Mouse (Mus musculus) thymus, postnatal 4 days (tissue): ENCODE results near the gene Upp2.

Experiments used
- DNase-seq: peaks from one replicate; pipeline ENCODE4 v3.0.0; 2021

The Upp2 gene

DNA sequence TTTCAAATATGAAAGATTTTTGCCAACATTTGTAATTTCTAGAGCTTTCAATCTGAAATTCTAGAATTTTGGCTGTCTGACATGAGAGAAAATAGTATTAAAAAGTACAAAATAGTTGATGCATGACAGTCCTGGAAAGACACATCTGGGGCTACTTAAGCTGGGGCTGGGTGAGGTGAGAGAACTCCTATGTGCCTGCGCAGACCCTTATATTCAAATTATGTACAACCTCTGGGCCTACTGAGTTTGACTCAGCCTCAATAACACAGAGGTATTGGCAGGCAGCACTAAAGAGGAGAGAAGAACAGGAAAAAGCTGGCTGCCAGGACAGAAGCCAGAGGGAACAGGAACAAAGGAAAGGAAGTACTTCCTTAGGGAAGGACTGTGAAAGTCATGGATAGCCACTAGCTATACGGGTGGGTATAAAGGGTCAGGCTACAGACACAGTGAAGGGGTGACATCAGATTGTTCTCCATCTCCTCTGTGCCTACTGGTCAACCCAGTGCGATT lies 211.9 kb downstream of the Upp2 start:
- DNase-seq = no peak

DNA sequence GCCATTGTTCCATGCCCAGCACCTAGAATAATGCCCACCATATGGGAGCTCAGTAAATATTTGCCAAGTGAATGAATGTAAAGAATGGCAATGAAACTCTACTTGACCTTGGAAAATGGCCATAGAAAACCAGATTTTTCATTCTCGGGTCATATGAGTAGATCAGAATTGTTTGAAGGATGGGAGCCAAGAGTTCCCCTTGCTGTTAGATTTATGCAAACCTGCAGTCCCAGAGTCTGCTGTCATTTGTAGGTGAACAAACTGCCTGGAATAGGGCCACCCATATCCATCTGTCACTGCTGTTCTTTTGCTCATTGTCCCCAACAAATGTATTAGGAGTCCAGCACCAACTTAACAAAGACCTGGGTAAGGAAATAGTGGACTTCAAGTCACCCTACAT lies 216.4 kb downstream of the Upp2 start:
- no peak for DNase-seq

DNA sequence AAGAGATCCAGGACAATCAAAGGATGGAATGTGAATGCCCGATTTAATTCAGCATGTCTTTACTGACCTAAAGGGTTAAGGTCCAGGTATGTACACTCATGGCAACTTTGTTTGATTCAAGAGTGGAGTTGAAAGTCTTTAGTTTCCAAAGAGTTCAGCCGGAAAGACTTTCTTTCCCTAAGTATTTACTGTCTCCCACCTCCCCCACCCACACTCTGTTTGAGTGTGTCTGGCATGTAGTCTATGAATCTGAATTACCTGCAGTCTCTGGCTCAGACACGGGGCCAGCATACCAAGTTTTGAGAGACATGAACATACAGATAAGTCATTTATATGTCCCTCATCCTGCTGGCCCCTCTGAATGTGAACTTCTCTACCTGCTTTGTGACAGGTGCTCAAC lies 219.1 kb downstream of the Upp2 start:
- no peak for DNase-seq

DNA sequence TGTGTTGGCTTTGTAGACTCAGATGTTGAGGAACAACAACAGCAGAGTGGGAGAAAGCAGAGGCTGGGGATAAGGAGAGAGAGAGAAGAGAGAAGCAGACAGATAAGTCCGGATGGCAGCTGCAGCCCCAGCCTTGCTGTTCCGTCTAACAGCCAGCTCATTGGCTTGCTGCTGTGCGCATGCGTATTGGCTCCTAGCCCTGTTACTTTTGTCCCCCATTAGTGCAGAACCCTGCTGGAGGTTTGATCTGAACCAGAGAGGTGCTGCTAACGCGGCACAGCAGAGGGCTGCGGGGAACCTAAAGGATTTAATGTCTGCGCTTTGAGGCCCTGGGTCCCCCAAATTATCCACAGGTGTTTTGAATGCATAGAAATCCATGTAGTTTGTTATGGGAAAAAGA lies 219.6 kb downstream of the Upp2 start:
- DNase-seq = no peak

DNA sequence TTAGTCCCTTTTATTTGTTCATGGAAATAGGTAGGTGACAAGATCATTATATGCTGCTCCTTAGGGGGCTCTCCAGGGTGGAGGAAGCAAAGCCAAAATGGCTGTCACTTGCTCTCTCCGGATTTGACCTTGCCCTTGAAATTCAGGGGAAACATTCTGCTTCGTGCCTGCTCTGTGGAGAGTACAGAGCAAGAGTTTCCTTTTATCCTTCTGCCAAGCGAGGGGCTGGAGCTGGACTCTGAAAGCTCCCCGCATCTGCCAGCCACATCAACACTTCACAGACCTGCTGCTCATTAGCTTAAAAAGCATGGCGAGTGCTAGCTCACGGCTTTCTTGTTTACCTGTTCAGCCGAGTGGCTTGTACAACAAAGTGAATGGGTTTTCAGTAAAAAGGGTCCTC lies 220.3 kb downstream of the Upp2 start:
- DNase-seq = no peak

DNA sequence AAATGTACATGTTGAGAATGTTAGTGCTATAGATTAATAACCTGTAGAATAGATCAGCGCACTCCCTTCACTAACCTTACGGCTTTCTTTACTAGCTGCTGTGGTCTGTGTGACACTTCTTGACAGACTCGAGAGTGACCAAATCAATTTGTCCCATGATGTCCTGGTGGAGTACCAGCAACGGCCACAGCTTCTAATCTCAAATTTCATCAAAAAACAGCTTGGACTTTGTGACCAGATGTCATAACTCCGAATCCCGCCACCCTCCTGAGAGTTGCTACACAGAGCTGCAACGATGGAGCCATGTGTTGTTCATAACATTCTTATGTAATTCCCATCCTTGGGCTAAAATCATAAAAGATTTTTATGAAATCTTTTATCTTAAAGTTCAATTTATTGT lies 222.8 kb downstream of the Upp2 start:
- no peak for DNase-seq

DNA sequence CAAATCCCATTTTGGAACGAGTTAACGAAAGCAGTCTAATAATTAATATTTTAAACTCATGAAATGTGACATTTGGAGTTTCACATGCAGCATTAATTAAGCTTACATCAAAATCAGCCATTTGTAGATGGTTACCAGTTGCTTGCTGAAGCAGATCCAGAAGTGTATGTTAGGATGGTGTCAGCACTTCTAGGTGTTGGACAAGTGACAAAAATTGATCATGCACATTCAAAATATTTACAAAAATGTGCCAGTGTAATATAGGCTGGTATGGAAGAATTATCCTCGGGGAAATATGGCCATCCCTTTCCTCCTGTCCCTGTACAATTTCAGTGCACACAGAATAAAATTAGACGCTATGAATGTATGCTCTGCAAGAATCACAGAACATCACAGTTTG lies 223.3 kb downstream of the Upp2 start:
- DNase-seq = no peak

DNA sequence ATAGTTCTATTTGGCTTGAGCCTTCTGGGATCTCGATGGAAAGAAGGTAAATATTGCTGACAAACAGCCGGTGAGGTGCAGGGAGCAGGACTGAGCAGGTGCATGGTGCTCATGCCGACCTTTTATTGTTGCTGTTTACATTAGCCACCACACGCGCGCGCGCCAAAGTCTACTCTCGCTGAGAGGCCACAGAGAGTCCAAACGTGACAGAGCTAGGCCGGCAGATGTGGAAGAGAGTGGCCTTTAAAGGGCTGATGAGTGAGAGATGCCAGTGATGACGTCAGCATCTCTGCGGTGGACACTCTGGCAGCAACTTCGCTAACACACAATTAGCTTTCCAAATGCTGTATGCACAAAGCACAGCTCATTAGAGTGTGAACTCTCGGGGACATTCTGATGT lies 227.4 kb downstream of the Upp2 start:
- no peak for DNase-seq

DNA sequence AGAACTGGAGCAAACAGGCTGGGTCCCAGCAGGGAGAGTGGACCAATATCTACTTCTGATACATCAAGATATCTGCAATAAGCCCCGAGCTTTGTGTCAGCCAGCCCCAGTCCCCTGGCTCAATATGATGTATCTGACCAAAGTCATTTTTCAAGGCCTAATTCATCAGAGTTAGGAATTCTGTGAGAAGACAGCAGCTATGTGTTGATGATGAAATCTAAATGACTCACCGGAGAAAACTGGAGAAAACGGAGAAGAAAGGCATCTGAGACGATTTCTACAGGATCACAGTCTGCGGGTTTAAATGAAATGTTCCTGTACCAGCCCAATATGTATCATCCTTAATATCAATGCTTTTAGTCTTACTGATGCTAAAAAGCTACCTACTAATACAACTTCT lies 228.3 kb downstream of the Upp2 start:
- DNase-seq = no peak

DNA sequence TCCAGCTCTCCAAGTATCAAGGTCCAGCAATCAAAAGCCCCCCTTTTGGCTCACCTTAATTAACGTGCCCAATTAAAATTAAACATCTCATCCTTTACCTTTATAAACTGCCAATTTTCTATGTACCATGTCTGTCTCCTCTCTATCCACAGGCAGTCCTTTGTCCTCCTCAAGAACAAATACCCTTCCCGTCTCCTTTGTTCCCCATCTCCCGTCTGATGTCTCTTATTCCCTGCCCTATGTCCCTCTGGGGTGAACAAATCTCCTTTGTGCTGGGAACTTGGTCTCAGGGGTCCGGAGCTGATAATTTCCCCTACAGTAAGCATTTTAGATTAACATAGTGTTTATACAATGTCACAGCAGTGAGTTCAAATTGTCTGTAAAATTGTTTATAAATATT lies 230.4 kb downstream of the Upp2 start:
- DNase-seq = no peak

DNA sequence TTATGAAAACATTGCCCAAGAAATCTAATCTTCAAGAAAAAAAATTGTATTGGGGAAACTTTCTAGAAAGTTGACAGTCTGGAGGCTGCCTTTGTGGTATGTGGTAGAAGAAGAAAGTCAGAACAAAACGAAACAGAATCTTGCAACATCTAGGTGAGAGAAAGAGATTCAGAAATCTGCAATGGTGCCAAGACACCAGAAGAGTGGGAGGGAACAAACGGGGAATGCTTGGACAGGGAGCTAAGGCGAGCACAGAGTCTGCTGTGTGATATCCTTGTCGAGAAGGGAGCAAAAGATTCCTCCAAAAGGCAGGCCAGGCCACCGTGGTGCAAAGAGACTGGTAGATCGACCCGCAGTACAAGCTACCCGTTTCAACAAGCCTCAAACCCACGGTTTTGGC lies 232.0 kb downstream of the Upp2 start:
- no peak for DNase-seq

DNA sequence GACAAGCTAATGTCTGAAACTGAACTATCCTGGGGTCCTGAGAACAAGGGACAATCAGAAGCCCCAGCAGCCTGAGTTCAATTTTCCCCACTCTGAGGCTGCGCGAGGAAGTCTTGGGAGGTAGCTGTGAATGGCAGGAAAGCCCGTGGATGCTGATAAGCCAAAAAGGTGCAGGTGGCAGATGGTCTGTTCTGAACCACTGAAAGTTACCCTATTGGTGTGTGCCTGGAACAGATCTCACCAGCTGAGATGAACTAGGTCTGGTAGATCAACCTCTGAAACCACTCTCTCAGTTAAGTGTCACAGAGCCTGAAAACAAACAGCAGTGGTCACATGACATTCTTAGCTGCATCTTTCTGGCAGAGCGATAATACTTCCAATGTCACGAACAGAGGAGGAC lies 232.5 kb downstream of the Upp2 start:
- no peak for DNase-seq

DNA sequence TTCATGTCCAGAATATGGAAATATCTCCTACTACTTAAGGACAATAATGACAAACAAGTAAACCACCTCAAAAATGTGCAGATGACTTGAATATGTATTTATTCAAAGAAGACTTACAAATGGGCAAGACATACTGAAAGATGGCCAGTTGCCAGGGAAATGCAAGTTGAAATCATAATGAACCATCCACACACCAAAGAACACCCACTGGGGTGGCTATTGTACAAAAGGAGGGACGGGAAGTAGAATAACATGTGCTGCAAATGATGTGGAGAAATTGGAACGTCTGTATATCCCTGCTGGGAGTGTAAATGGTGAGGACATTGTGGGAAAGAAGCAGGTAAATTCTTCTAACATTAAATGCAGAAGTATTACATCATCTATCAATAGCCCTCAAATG lies 245.8 kb downstream of the Upp2 start:
- no peak for DNase-seq

DNA sequence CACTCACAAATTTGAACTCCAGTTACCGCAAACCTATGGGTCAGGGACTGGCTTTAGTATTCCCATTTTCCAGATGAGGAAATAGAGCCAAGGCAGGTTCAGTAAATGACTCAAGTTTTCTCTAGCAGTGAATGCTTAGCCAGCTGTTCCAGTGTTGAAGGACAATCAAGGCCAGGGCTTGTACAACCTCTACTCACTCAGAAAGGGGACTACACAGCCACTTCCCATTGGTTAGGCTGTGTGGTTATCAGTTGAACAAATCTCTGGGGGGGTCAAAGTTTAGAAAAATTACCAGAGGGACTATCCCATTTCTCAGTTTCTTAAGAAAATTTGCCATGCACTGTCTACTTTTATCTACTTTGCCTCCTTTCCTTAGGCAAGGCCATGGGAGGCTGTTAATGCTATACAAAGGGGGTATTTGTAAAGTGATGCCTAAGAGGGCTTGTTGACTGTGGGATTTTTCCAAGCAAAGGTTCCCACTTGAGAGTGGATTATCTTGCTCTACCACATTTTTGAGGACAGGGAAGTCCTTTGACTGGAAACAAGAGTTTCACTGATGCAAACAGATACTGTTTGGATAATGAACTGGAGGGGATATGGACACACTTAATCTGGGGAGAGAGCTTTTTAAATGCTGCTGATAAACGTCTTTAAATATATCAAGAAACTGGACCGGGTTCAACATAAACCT lies 262.0 kb downstream of the Upp2 start:
- DNase-seq = no peak

DNA sequence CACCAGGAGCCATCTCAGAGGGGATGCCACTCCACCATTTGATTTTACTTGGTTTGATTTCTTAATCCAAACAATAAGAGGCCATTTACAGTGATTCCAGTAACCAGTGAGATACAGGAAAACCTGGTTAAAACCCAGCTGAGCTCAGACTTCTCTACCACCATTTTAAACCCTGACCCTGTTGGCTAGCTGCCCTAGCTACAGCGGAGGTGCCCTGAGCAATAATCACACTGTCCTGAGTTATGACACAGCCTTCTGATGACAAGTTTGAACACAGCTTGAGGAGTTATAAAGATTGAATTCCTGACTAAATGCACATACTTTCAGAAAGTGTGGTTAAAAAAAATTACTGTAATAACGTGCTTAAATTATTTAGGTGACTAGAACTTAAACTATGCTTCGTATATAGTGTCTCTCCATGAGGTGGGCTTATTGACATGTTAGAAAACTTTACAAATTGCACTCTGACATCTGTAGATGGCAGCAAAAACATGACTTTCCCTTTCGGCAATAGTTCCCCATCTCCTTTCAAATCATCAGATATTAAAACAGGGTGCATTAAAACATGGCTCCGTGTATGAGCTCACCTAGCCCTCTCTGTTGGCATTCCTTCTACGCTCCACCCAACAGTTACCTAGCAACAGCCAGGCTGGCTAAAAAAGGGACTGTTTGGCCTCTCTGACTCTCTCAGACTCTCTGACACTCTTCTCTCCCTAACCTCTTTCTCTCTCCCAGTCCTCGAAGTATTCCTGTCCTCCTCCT lies 263.1 kb downstream of the Upp2 start:
- no peak for DNase-seq

DNA sequence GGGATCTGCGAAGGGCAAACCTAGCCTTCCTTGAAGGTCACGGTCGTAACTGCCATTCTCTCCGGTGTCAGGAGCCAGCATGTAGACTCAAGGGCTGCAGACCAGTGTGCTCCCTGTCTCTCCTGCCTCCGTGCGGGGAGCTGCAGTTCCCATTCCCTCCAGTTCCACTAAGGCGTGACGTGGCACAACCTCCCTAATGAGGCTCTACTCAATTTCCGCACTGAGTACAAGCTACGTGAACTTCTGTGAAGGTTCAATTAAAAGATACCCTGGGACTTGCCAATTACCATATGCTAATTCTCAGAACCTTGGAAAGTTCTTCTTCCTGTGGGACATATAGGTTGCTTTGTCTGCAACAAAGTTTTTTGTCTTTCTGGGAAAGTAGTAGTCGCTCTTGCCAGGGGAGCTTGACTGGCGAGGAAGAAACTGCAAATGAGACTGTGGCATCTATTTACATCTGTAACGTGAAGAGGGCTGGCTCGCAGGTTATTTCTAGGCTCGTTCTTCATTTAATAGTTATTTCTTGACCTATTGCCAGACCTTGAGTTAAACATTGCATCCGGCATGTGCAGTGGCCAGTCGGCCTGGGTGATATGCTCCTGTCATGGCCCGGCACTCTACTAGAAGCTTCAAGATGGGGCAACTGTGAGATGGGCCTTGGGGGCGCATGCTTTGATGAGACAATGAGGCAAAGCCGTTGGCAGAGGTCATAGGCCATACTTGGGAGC lies 265.3 kb downstream of the Upp2 start:
- DNase-seq = no peak

DNA sequence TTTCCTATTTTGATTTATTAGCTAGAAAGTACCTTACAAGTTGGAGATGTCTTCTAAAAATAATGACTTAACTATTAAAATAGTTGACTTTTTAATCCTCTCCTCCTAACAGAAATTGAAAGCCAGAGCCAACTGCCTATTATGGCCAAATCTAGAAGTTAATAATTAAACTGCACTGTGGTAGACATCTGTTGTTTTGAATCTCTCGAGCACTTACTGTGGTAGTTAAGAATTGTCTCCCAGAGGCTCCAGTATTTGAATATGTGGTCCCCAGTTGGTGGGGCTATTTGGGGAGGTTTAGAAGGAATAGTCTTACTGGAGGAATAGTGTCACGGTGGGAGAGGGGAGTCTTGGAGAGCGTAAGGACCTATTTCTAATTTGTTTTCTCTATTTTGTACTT lies 273.9 kb downstream of the Upp2 start:
- no peak for DNase-seq

DNA sequence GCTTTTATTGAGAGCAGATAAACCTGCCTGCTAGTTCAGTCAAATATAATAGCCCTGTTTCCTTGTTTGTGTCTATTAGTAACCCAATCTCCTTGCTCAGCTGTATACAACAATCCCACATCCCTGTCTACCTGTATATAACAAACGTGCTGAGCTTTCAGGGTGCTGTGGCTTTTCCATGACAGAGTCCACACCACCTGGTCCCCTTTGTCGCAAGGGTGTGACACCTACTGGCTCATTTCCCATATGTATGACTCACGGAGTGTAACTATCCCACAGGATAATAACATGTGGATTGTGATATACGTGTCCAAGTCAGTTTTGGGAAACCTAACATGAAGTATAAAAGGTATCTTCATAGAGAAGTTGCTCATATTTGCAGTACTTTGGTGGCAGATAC lies 275.3 kb downstream of the Upp2 start:
- DNase-seq = no peak
